Mouse (Mus musculus) monocyte, adult 59 days (primary cell): ENCODE data around the gene Cops6. TPM values are rescaled to one million over a fixed set of nuclear protein-coding genes. Genes with fewer than 3 reads are reported as not detected.

Experiments used
- total RNA-seq, 2 experiments: library from RNA; stranded (reverse); gene quantifications; one replicate each; pipeline ENCODE4 v1.2.4; 2023

Gene Cops6
- 10 to 100 TPM; 45.2 to 52.4 TPM for total RNA-seq

GRCm38 (mm10) chr5:138160842-138161665 lies at the start of gene Cops6:
Cops6 (plus strand) TSS chr5:138161071.

DNA sequence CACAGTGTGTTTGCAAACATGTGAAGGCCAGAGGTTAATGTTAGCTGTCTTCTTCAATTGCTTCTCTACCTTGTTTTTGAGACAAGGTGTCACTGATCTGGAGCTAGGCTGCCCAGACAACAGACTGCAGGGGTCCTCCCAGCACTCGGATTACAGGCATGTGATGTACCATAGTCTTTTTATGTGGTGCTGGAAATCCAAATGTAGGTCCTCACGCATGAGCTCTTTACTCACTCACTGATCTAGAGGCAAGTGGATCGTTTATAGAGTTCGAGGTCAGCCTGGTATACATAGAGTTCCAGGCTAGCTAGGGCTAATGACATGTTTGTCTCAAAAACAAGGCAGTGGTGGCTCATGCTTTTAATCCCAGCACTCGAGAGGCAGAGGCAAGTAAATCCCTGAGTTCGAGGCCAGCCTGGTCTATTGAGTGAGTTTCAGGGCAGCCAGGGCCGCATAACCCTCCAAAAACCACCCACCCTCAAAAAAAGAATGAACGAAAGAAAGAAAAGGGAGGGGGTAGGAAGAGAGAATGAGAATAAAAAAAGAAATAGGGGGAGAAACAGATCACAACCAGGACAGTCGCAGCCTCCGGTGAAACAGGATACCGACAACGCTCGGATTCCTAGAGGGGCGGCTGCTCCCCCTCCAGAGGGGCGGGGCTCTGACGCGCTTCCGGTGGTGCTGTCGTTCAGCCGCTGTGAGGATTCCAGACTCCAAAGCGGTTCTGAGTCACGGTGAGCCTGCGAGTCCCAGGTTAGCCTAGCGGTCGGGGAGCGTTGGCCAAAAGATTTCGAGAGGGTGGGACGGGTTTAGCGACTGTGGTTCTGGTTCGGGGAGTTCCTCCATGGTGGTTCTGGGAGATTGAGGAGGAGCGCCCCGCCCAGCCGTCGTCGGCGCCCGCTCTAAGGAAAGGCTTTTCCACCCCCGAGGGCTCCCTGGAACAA lies 44.3 kb upstream of the Cops6 start, which contains the start of gene Zscan21:
Gene Zscan21, plus strand, starts transcription at position 649 of the 944 bp plus-strand sequence.

GRCm38 (mm10) chr5:138155443-138155976 lies 5.4 kb upstream of the Cops6 start, which contains the start of gene Zfp113:
Zfp113 (minus strand) TSS chr5:138155744.

DNA sequence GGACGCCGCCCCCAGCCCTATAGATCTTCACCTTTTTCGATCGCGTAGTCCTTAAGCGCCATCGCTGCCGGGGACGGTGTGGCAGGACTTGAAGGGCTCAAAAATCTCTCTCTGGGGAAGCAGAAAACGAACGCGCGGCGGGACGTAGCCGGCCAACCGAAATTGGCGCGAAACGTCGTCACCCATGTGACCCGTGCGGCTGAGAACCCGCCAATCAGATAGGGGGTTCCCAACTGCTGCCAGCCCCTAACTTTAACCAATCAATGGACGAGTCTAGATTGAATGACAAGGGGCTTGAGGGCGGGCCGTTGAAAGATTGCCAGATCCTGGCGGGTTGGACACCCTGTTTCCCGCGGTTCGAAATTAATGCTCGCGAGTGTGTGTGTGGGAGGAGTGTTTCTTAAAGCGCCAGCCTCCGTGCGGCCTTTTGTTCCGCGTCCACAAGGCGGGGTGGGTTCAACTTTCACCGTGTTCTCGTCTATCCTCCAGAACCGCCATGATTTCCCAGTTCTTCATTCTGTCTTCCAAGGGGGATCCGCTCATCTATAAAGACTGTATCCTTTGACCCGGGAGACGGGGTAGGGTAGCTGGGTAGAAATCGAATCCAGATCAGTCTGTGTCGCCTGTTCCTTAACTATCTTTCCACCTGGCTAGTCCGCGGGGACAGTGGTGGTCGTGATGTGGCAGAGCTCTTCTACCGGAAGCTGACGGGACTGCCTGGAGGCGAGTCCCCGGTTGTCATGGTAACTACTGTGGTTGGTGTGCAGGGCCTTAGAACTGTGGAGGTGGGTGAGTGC lies 11.0 kb downstream of the Cops6 start, which contains the start of the genes Ap4m1 and Mcm7:
Gene Ap4m1, plus strand, starts transcription at position 308 of the 797 bp plus-strand sequence.
Gene Mcm7, minus strand, starts transcription at position 728 of the 797 bp plus-strand sequence.

GRCm38 (mm10) chr5:138186950-138187638 lies 26.2 kb downstream of the Cops6 start, which contains the start of the genes Taf6 and Cnpy4:
Taf6 (minus strand) TSS chr5:138187451.
Cnpy4 (plus strand) TSS chr5:138187485.

DNA sequence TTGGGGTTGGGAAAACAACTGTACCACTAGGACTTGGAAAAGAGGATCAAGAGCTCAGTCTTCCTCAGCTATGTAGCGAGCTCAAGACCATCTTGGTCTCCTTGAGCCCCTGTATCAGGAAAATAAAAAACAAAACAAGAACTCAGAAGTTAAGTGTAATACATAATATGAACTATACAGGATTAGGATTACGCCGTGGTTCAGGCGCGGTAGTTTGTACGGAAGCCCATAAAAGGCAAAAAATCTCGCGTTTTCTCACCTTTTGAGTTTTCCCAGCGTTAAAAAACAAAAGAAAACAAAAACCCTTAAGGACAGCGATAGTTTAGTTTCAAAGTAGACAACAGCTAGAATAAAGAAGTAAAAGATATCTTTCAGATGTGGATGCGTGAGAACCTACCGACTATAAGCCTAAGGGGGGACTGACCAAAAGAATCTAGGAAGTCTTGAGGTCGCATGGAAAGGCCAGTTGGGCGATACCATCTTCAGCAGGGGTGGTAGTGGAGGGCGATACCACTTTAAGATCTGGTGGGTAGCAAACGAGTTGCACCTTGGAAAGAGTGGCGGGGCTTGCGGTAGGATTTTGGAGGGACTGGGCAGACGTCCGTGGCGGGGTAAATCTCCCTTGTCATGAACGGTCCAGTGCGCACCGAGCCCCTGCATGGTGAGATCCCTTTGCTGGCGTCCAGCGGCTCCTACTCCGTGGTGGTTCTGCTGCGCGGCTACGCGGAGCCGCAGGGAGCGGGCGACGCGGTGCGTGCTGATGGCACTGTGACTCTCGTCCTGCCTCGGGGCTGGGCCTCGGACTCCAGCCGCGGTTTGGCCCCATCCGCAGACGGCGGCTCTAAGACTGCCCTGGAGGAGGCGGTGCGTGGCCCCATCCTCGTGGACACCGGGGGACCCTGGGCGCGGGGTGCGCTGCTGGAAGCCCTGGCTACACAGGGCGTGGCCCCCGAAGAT lies 33.2 kb downstream of the Cops6 start, which contains the start of gene Mblac1:
Gene Mblac1, plus strand, starts transcription at position 544 of the 957 bp plus-strand sequence.

Other genes with a start within 250 kb of the Cops6 start
- gene Cyp3a13, start 239.5 kb upstream of the Cops6 start, total RNA-seq, result not detected
- not detected for gene Gjc3, start 198.0 kb upstream of the Cops6 start, total RNA-seq
- not detected for gene Azgp1, start 179.6 kb upstream of the Cops6 start, total RNA-seq
- not detected for gene Smok3a, start 139.8 kb upstream of the Cops6 start, total RNA-seq
- not detected for gene Smok3b, start 139.6 kb upstream of the Cops6 start, total RNA-seq
- gene Smok3c, start 107.9 kb upstream of the Cops6 start, total RNA-seq, result not detected
- 10 to 100 TPM; 11.2 to 12.3 TPM for gene Zkscan1, start 76.0 kb upstream of the Cops6 start, total RNA-seq
- gene Zscan21, start 44.2 kb upstream of the Cops6 start, total RNA-seq, result 1 to 10 TPM; 7.0 to 7.9 TPM
- 1 to 10 TPM; 2.5 to 3.6 TPM for gene Zfp113, start 5.3 kb upstream of the Cops6 start, total RNA-seq
- 10 to 100 TPM; 44.6 to 51.6 TPM for gene Ap4m1, start 10.9 kb downstream of the Cops6 start, total RNA-seq
- gene Mcm7, start 11.4 kb downstream of the Cops6 start, total RNA-seq, result 10 to 100 TPM; 22.7 to 24.9 TPM
- gene Taf6, start 26.4 kb downstream of the Cops6 start, total RNA-seq, result 10 to 100 TPM; 22.3 to 23.2 TPM
- gene Cnpy4, start 26.4 kb downstream of the Cops6 start, total RNA-seq, result 10 to 100 TPM; 12.7 to 16.3 TPM
- 1 to 10 TPM; 3.1 to 4.2 TPM for gene Mblac1, start 33.2 kb downstream of the Cops6 start, total RNA-seq
- gene Nxpe5, start 64.8 kb downstream of the Cops6 start, total RNA-seq, result 1 to 10 TPM; 6.4 to 8.4 TPM
- 10 to 100 TPM; 77.4 to 83.2 TPM for gene Lamtor4, start 94.4 kb downstream of the Cops6 start, total RNA-seq
- gene BC037034, start 103.0 kb downstream of the Cops6 start, total RNA-seq, result 10 to 100 TPM; 54.7 to 72.0 TPM
- under 1 TPM in 1 of 2 experiments, not detected in 1; 0.30 TPM for gene Gal3st4, start 111.8 kb downstream of the Cops6 start, total RNA-seq
- not detected for gene Gm43720, start 118.9 kb downstream of the Cops6 start, total RNA-seq
- 1 to 10 TPM; 2.0 to 2.5 TPM for gene Gpc2, start 118.9 kb downstream of the Cops6 start, total RNA-seq
- gene Stag3, start 119.2 kb downstream of the Cops6 start, total RNA-seq, result 1 to 10 TPM in 1 of 2 experiments, under 1 TPM in 1; 0.67 to 1.6 TPM
- 10 to 100 TPM in 1 of 2 experiments, 1 to 10 TPM in 1; 8.9 to 11.7 TPM for gene Pvrig, start 180.9 kb downstream of the Cops6 start, total RNA-seq